Mouse (Mus musculus) C2C12 (cell line): ENCODE results near the gene Gemin5.

Experiments used
- CTCF ChIP-seq: IDR thresholded peaks from one replicate; pipeline ENCODE4 v1.5.1; 2011; ENCODE audit not compliant: control insufficient read depth, insufficient read depth, insufficient read length
- USF1 ChIP-seq: IDR thresholded peaks from one replicate; pipeline ENCODE4 v1.6.1; 2011; ENCODE audit warnings: low read depth, mild to moderate bottlenecking, control low read depth, moderate library complexity

GRCm38 (mm10) chr11:58210321-58210886, 42.1 kb upstream of the Gemin5 start:
- no peak for TF ChIP-seq CTCF
- no peak for TF ChIP-seq USF1
